Mouse (Mus musculus): ENCODE measurements around the gene Tmem87b.

The Tmem87b gene

DNA sequence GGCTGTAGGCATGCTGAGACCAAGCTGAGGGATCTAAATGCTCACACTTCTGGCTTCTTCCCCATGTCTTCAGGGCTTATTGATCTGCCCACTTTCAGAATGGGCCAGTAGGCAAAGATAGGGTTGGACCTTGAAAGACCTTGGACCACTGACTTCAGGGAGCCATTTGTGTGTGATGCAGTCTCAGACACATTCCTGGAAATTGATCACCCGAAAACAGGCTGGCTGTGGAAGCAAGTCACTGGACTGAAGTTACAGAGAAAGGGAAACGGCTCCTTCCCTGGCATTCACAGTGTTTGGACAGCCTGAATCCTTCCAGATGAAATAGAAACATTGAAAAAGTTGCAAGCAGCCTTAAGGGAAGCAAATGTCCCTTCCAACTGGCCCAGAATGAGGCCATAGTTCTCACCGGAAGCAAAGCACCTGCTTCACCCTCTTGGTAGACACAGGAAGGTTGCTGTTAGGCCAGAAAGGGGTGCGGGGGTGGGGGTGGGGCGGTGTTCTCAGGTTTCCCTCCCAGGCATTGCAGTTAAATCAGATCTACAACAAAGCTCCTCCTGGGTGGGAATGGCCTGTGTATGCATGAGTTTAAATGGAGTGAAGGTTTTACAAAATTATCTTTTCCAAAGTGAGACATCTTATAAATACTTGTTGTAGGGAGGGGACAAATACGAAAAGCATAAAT lies 70.1 kb downstream of the Tmem87b start:
- DNase-seq (ENCODE audit: low spot score): no peak

DNA sequence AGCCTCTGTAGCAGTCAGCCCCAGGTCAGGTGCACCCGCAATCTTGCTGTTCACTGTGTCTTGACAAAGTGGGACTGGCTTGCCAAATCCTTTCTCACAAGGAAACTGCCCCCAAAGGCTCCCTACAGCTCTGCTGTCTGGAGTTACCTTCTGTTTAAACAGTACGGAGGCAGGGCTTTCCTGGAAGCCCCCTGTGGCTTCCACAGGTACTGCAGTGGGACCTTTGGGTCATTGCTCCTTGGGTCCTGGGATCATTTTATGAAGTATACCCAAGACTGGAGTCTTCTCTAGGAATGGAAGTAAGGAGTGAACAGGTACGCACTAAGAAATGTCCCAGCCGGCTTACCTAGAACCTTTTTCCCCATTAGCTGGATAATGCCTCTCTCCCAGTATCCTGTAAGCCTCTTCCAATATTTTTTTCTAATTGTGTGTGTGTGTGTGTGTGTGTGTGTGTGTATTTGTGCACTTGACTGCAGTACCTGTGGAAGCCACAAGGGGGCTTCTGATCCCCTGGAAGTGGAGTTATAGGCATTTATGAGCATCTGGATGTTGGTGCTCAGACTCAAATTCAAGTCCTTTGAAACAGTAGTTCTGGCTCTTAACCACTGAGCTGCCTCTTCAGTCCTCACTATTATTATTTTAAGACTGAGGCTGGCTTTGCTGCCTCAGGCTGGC lies 72.9 kb downstream of the Tmem87b start:
- no peak for DNase-seq (ENCODE audit: low spot score)

DNA sequence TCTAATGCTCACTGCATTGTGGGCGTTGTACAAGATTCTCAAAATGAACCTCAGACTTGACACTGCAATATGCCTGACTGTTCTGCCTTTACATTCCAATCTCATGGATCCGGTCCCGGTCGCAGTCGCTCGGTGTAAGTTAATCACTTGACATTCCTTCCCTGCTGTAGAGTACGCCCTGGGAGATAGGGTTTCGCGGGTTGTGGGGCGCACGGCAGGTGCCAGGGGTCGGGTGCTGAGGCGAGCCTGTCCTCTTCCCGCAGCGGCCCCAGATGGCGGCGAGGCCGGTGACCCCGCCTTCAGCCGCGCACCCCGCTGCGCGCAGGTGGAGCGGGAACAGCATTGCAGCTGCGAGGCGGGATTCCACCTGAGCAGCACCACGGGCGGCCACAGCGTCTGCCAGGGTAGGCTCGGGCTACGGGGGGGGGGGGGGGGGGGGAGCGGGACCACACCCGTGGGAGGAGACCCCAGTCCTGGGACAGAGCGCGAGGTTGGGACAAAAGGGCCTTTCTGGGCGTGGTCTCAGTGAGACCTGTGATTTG lies 74.3 kb downstream of the Tmem87b start:
- DNase-seq (ENCODE audit: low spot score): no peak

DNA sequence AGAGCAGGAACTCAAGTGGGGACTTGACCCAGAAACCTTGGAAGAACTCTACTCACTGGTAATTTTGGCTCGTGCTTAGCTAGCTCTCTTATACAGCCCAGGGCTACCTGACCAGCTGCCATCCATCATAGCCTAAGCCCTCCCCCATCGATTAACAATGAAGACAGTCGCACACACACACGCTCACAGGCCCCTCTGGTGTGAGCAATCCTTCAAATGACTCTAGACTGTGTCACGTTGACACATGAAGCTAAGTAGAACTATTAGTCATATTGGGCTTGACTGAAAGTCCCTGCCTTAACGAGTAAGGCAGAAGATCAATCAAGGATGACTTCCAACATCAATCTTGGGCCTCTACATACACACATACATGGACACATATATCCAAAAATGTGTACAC lies 84.9 kb downstream of the Tmem87b start:
- DNase-seq (ENCODE audit: low spot score): no peak

DNA sequence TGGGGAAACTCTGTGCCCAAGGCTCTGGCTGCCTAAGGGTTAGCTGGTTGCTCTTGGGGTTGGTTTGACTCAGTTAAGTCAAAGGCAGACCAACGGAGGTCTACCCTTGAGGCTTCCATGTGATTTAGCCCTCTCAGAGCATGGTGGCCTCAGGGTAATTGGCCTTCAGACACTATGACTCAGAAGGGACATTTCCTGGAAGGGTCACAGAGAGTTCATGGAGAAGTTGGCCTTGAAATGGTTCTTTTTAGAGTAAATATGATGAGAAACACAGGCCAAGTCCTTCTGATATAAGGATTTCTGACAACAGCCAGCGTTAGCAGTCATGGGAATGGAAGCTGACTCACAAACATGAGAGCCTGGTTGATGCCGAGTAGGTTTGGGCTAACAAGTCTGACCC lies 85.7 kb downstream of the Tmem87b start:
- DNase-seq (ENCODE audit: low spot score): no peak

Measured in testis, postnatal 14 days (tissue).